Mouse (Mus musculus) hindlimb bud, embryonic 11.5 days (tissue): ENCODE measurements at regions not wholly inside any gene's neighbourhood (a gene's known extent, or its start where the extent isn't known, plus 50 kb on each side); places are given as distances from the start of the nearest gene placed in this dataset.

ENCODE experiments used
- DNase-seq: peaks from one replicate; pipeline ENCODE4 v3.0.0-alpha.2; 2012; ENCODE audit warnings: low read depth, low spot score; ENCODE audit errors: extremely low spot score

GRCm38 (mm10) chr3:45981851-45982250 is 466.2 kb downstream of the Pabpc4l start:
- DNase-seq: peak; percentile 22

DNA sequence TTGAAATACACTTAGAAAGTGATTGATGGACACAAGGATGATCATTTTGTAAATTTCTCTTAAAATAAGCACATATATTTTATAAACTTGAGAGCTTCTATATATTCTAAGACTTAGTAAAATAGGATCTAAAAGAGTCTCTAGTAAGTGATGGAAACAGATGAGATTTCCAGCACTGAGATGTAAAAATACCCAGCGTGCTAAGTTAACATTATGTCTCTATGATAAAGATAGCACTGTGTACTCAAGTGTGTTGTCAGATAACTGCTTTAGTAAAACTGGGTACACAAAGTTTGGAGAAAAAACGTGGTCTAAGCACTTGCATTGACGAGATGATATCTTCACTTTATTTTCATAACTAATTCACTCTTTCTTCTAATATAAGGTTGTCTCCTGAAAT is 479.4 kb downstream of the Pabpc4l start:
- no peak for DNase-seq

DNA sequence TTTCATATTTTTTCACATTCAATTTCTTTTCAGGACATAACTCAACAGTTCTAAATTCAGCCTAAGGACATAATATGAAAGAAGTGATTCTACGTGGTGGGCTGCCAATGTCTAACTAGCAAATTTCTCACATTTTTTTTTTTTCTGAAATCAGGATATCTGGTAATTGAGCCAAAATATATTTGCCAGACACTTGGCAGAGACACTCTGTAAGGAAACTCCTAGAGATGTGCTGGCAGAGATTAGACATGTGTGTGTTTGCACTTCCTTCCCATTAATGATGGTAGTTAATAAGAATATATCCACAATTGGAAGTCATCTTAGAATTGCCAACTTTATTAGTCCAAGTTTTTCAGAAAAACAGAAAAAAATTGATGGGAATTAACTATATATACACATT is 513.6 kb downstream of the Pabpc4l start:
- no peak for DNase-seq

DNA sequence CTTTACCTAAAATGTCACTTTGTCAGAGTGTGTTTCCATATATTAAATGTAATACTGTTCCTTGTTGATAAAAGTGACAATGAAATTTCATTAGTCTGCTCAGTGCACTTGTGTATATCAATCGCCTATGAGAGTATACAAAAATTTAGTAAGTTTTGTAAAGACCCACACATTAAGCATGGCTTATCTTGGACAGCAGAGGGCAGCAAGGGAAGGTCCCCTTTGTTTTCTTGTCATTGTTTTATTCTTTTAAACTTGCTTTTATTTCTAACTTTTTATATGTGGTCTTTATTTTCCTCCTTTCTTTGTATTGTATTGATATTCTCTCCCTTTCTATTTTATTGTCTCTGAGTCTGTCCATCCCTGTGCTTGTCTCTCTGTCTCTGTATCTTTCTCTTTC is 523.7 kb downstream of the Pabpc4l start:
- no peak for DNase-seq
